Mouse (Mus musculus) olfactory bulb, adult 2 months (tissue): Measurements from ENCODE around the gene Cysltr2.

Experiments used
- CTCF ChIP-seq: fragments of 200-500 bp; IDR thresholded peaks from 2 replicates; pipeline ENCODE4 v1.5.1; 2012; ENCODE audit warnings: low read depth, mild to moderate bottlenecking, low read length, moderate library complexity; ENCODE audit not compliant: insufficient read depth
- POLR2A ChIP-seq: fragments of 200-500 bp; IDR thresholded peaks from 2 replicates; pipeline ENCODE4 v1.6.1; 2012; ENCODE audit warnings: mild to moderate bottlenecking, low read depth, low read length, moderate library complexity; ENCODE audit not compliant: insufficient read depth

- TF ChIP-seq POLR2A (no peak), CTCF (no peak)
Measured at GRCm38 (mm10) chr14:73031218-73031617, 17.7 kb downstream of the Cysltr2 start.
